Mouse (Mus musculus): Measurements from ENCODE around the gene Cst8. TPM values are rescaled to one million over a fixed set of nuclear protein-coding genes. Genes with fewer than 3 reads are reported as not detected.

Gene Cst8
- not detected in 2 replicates for polyA plus RNA-seq (2021; fragmentation: Nextera tagmentation)
- long read RNA-seq, experiment 1, result 0 reads
- long read RNA-seq, experiment 2, result 0 reads

DNA sequence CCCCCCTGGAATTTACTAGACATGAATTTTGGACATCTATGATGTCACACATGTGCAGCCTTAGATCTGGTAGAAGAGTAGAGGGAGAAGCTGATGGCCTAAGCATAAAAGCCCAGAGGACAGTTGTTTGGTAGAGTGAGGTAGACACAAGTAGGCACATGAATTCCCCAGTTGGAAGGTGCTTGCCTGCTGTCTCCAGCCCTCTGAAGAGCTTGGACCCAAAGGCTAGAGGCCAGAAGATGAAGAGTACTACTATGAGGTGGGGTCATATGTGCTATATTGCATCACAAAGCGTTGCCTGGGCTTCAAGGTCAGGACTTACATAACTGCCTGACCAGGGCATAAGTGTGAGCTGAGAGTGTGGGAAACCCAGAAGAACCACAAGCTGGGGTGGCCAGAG, at the start of gene Cst8:
Cst8 (plus strand) TSS at position 301 of the 400 bp plus-strand sequence.

DNA sequence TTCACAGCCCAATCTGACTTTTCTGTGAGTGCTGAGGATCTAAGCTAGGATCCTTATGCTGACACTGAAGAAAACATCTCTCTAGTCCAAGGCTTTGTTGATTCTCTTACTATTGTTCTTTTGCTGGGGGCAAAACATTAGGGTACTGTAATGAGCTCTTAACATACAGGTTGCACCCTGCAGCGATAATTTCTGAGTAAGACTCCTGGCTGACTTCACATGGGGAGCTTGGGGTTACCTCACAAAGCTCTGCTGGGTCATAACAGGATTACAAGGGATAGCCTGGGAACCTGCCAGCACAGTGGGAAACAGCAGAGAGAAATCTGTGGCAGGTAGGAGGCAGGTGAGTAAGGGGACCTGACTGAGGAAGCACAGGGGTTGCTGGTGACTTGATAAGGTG, 48.5 kb upstream of the Cst8 start, which contains the start of gene Cstl1:
Cstl1 (plus strand) TSS at position 301 of the 400 bp plus-strand sequence.

DNA sequence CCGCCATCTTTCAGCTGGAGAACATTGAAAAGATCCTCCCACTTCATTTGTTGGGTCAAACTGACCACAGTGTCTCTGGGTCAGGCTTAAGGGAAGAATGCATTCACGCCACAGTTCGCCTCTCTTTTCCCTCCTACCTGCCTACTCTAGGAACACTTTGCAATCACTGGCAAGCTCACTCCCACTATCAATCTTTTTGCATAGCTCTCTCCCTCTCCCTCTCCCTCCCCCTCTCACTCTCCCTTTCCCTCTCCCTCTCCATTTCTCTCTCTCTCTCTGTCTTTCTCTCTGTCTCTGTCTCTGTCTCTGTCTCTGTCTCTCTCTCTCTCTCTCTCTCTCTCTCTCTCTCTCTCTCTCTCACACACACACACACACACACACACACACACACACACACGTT, 27.2 kb upstream of the Cst8 start, which contains the start of gene Cst11:
Cst11 (minus strand) TSS at position 101 of the 400 bp plus-strand sequence.

DNA sequence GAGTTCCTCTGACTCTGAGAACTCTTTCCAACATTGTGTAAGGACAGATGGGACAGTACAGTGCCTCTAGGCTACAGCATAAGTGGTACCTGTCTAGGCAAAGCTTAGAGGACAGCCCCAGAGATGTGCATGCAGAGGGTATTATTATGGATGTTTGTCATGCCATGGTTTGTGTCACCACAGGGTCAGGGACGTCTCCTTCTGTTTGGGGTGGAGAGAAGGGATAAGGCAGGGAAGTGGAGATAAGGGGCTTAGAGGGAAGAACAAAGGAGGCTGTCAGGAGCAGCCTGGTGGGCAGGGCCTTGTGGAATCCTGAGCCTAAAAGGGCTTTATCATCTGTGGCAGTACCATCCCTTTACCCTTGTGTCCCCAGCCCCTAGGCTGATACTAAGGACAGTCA, 16.9 kb upstream of the Cst8 start, which contains the start of gene 8030411F24Rik:
8030411F24Rik (plus strand) TSS at position 301 of the 400 bp plus-strand sequence.

DNA sequence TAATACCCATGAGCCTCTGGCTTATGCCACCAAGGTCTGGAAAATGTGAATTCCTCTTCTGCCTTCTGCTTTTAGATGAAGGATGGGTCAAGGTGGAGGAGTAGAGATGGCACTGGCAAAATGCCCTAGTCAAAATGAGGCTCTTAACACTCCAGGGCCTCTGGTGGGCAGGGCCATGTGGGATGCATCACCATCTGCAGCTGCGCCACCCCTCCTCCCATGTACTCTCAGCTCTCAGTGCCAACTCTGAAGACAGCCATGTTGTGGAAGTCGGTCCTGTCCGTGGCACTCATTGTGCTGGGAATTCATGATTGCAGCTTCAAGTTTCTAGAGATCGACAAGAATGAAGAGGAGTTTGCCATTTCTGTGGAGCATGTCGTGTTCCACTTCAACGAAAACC, 9.4 kb upstream of the Cst8 start, which contains the start of gene Cst12:
Cst12 (plus strand) TSS at position 220 of the 400 bp plus-strand sequence.

DNA sequence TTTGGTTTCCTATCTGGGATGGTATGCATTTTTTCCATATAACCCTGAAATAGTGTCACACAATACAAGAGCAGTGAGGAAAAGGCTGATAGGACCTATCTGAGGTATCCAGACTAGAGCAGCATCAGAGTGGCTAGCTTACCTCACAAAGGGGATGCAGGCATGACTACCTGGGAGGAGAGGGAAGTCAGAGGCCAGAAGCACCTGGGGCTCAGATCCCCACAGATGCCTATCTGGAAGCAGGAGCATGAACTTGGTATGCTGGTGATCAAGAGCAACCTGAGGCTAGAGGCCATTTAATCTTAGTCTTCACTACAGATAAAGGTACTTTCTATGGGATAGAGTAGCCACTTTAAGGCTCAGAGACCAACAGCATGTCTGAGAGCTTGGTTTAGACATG, 21.3 kb downstream of the Cst8 start, which contains the start of gene Cst13:
Cst13 (plus strand) TSS at position 173 of the 400 bp plus-strand sequence.

DNA sequence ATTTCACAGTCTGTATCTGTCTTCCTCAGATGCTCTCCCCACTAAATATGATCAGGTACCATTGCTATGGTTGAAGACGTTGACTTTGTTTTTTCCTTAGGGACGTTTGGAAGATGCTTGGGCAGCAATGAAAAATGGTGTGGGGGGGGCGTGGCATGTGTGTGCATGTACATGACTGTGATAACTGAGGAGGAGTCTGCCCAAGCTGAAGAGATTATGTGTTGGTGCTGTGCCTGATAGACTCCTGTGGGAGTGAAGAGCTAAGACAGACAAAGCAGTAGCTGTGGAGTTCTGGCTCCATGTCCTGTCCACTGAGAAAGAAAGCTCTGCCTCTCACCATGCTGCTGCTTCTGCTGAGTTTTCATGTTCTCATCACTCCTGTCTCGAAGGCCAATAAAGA, 36.3 kb downstream of the Cst8 start, which contains the start of gene Cst9:
Cst9 (plus strand) TSS at position 236 of the 400 bp plus-strand sequence.

Other genes starting within 250 kb of the Cst8 start
- 29.7 and 33.4 TPM in 2 replicates for gene Nxt1, start 126.2 kb upstream of the Cst8 start, polyA plus RNA-seq (2021; fragmentation: Nextera tagmentation)
- gene Gzf1, start 117.8 kb upstream of the Cst8 start, polyA plus RNA-seq (2021; fragmentation: Nextera tagmentation), result 12.6 and 14.5 TPM in 2 replicates
- gene Napb, start 66.3 kb upstream of the Cst8 start, polyA plus RNA-seq (2021; fragmentation: Nextera tagmentation), result 162 and 169 TPM in 2 replicates
- gene Cstl1, start 48.4 kb upstream of the Cst8 start, polyA plus RNA-seq (2021; fragmentation: Nextera tagmentation), result not detected in 2 replicates
- gene Cst11, start 27.3 kb upstream of the Cst8 start, polyA plus RNA-seq (2021; fragmentation: Nextera tagmentation), result not detected in 2 replicates
- gene 8030411F24Rik, start 16.8 kb upstream of the Cst8 start, polyA plus RNA-seq (2021; fragmentation: Nextera tagmentation), result not detected in 2 replicates
- gene Cst12, start 9.4 kb upstream of the Cst8 start, polyA plus RNA-seq (2021; fragmentation: Nextera tagmentation), result 0.31 TPM in 1 of 2 replicates, not detected in the other
- not detected in 2 replicates for gene Cst13, start 21.3 kb downstream of the Cst8 start, polyA plus RNA-seq (2021; fragmentation: Nextera tagmentation)
- gene Cst9, start 36.4 kb downstream of the Cst8 start, polyA plus RNA-seq (2021; fragmentation: Nextera tagmentation), result not detected in 2 replicates
- not detected in 2 replicates for gene 9230104L09Rik, start 66.3 kb downstream of the Cst8 start, polyA plus RNA-seq (2021; fragmentation: Nextera tagmentation)
- 13,390 and 16,424 TPM in 2 replicates for gene Cst3, start 76.9 kb downstream of the Cst8 start, polyA plus RNA-seq (2021; fragmentation: Nextera tagmentation)
- gene Gm1330, start 204.5 kb downstream of the Cst8 start, polyA plus RNA-seq (2021; fragmentation: Nextera tagmentation), result not detected in 2 replicates
- not detected in 2 replicates for gene Gm10750, start 218.5 kb downstream of the Cst8 start, polyA plus RNA-seq (2021; fragmentation: Nextera tagmentation)

All from layer of hippocampus, adult 6 months (tissue).